ENCODE assay signal across 33 mouse cellular contexts in the genomic region with DNA sequence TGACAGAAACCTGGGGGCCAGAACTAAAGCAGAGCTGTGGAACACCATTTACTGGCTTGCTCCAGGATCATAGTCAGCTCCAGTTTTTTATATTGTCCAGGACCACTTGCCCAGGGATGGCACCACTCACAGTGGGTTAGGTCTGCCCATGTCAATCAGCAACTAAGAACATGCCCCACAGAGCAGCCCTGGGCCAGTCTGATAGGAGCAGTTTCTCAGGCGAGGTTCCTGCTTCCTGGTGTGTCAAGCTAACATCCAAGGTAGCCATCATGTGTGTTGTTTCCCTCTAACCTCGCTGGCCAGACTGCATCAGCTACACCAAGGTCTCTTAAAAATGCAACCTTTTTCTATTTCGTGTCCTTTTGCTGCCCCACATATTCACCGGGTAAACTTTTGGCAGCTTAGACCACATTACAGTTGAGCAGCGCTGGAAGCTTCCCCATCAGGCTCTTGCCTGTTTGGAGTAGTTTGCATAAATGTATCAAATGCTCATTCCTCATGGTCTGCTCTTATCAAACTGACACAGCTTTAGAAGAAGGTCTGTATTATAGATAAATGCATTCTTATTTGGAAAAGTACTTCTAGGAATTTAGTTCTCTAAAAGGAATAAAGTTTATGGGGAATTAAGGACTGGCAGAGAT. TPM values are rescaled to one million over a fixed set of nuclear protein-coding genes. Genes with fewer than 3 reads are reported as not detected.
DNase-seq lines count a peak whose midpoint lies in the region; ATAC-seq and TF ChIP-seq lines count a peak whose summit lies in the region.
"Had no signal": no experiment of that assay in that cellular context is flagged by ENCODE, and none has a peak within 500 bp of the region (broad histone marks: within the 10 kb centered on the region; RNA-seq: fewer than 3 reads in every experiment).

No protein-coding gene starts in this region.

- 42% methylated on average over 5 of the region's 5 CpGs for WGBS in liver, embryonic 14.5 days (ENCODE audit: insufficient replicate concordance)
- WGBS in forebrain, embryonic 15.5 days = 92% methylated on average over 5 of the region's 5 CpGs

- H3K4me2 ChIP-seq in liver, embryonic 14.5 days (ENCODE audit: low read depth) = peak overlapping the region; percentile 35
- H3K4me2 ChIP-seq in forebrain, embryonic 15.5 days (replicated peaks) = no peak overlapping the region
- H3K4me2 ChIP-seq: embryonic facial prominence, embryonic 15.5 days; heart, embryonic 15.5 days; intestine, embryonic 15.5 days; midbrain, embryonic 12.5 days; neural tube, embryonic 15.5 days had no signal

- peak overlapping the region; percentile 21 for H3K9ac ChIP-seq in liver, embryonic 14.5 days (replicated peaks)
- no peak overlapping the region for H3K9ac ChIP-seq in forebrain, embryonic 15.5 days (replicated peaks)
- H3K9ac ChIP-seq: embryonic facial prominence, embryonic 15.5 days; forebrain, postnatal 0 days; heart, embryonic 15.5 days; intestine, embryonic 15.5 days; midbrain, embryonic 12.5 days; neural tube, embryonic 15.5 days had no signal

- TF ChIP-seq EP300 in liver, embryonic 14.5 days (IDR thresholded peaks at IDR 0.05; ENCODE audit: low read depth) = peak; percentile 75

- H3K36me3 ChIP-seq in liver, embryonic 14.5 days (replicated peaks; ENCODE audit: control insufficient read depth, insufficient read depth, low read depth) = peaks cover 55% of the 10 kb centered on the region
- H3K36me3 ChIP-seq in forebrain, embryonic 15.5 days = peaks cover 80% of the 10 kb centered on the region

- peak; percentile 84 for ATAC-seq in erythroblast, adult 5-6 weeks (replicated peaks; ENCODE audit: low FRiP score, poor library complexity, severe bottlenecking)
- peak; percentile 92 for ATAC-seq in liver, embryonic 14.5 days (ENCODE audit: insufficient read depth)
- no peak for ATAC-seq in forebrain, embryonic 15.5 days (replicated peaks)
- ATAC-seq in granulocyte monocyte progenitor cell, adult 5-6 weeks (replicated peaks; ENCODE audit: poor library complexity, severe bottlenecking) = no peak
- ATAC-seq: CD4-positive, CD25-positive, alpha-beta regulatory T cell, adult 4 months; forebrain, postnatal 0 days; hindbrain, embryonic 16.5 days; intestine, embryonic 15.5 days; lung, postnatal 0 days had no signal

- H3K9me3 ChIP-seq in liver, embryonic 14.5 days (ENCODE audit: control insufficient read depth, low read length) = no peaks in the 10 kb centered on the region
- H3K9me3 ChIP-seq in forebrain, embryonic 15.5 days = no peaks in the 10 kb centered on the region
- H3K9me3 ChIP-seq: embryonic facial prominence, embryonic 15.5 days; forebrain, embryonic 10.5 days; heart, embryonic 15.5 days; intestine, embryonic 15.5 days; limb, embryonic 10.5 days; midbrain, embryonic 12.5 days; neural tube, embryonic 15.5 days had no signal

- H3K4me1 ChIP-seq in liver, embryonic 14.5 days (replicated peaks; ENCODE audit: control insufficient read depth in 2 of 2, insufficient read depth in 2 of 2, low read length in 1 of 2) = peaks cover 19 to 26% of the 10 kb centered on the region in 2 experiments
- no peaks in the 10 kb centered on the region for H3K4me1 ChIP-seq in forebrain, embryonic 15.5 days
- H3K4me1 ChIP-seq: embryonic facial prominence, embryonic 15.5 days; forebrain, embryonic 10.5 days; heart, embryonic 15.5 days; intestine, embryonic 15.5 days; limb, embryonic 10.5 days; midbrain, embryonic 12.5 days; neural tube, embryonic 15.5 days had no signal

- H3K27ac ChIP-seq in liver, embryonic 14.5 days = peak overlapping the region; percentile 52
- H3K27ac ChIP-seq in forebrain, embryonic 15.5 days (replicated peaks) = no peak overlapping the region
- H3K27ac ChIP-seq: embryonic facial prominence, embryonic 15.5 days; forebrain, embryonic 10.5 days; heart, embryonic 15.5 days; intestine, embryonic 15.5 days; limb, embryonic 10.5 days; midbrain, embryonic 12.5 days; neural tube, embryonic 15.5 days had no signal

- peak; percentile 34 for DNase-seq in spleen, adult 12 weeks (ENCODE audit: low spot score)
- DNase-seq in spleen, postnatal 14 days (ENCODE audit: low spot score in 2 of 2) = no peak
- DNase-seq in liver, embryonic 14.5 days (ENCODE audit: low read depth in 3 of 3, low spot score in 3 of 3) = peak; percentile 59 to 64 (median 60)
- peak; percentile 22 to 49 for DNase-seq in spleen, postnatal 36 days (ENCODE audit: low spot score in 2 of 2)
- DNase-seq in cerebellum, adult 11 months = no peak
- DNase-seq: adrenal gland, postnatal 10 days; cerebellum, postnatal 25 days; embryo, embryonic 11 days; forebrain, postnatal 0 days; gastrocnemius, postnatal 36 days; heart, postnatal 4 days; kidney, adult 8-10 months; kidney, postnatal 10 days; right cerebral cortex, adult 18-20 months; thymus, postnatal 25 days had no signal

- H3K27me3 ChIP-seq in liver, embryonic 14.5 days (ENCODE audit: control insufficient read depth, insufficient read depth, low read length) = no peaks in the 10 kb centered on the region
- no peaks in the 10 kb centered on the region for H3K27me3 ChIP-seq in forebrain, embryonic 15.5 days
- H3K27me3 ChIP-seq: embryonic facial prominence, embryonic 15.5 days; heart, embryonic 15.5 days; intestine, embryonic 15.5 days; midbrain, embryonic 12.5 days; neural tube, embryonic 15.5 days had no signal

- H3K4me3 ChIP-seq in liver, embryonic 14.5 days (ENCODE audit: insufficient read depth in 1 of 2, low read depth in 2 of 2, low read length in 2 of 2) = no peak overlapping the region
- H3K4me3 ChIP-seq in forebrain, embryonic 15.5 days = no peak overlapping the region
- H3K4me3 ChIP-seq: embryonic facial prominence, embryonic 15.5 days; forebrain, embryonic 10.5 days; heart, embryonic 15.5 days; intestine, embryonic 15.5 days; limb, embryonic 10.5 days; midbrain, embryonic 12.5 days; neural tube, embryonic 15.5 days had no signal

- no peak for TF ChIP-seq CTCF in liver, embryonic 14.5 days (IDR thresholded peaks at IDR 0.05; ENCODE audit: low read depth)

RNA-seq across cellular contexts. Expression of a gene that starts 10.6 kb away (rescaled TPM):
- not detected in 2 replicates for total RNA-seq in erythroblast, adult 5-6 weeks (2015; ENCODE audit: low replicate concordance)
- not detected in 2 replicates for total RNA-seq in erythroblast, adult 5-6 weeks (2017; ENCODE audit: low replicate concordance)
- polyA plus RNA-seq in liver, embryonic 14.5 days (2012; rRNA removed) = 0.38 and 0.40 TPM in 2 replicates
- not detected in 2 replicates for polyA plus RNA-seq in liver, embryonic 14.5 days (2014; fragmentation: Nextera tagmentation; extraction: Ambion mirVana)
- polyA plus RNA-seq in forebrain, embryonic 15.5 days (2015; fragmentation: Nextera tagmentation; extraction: Ambion mirVana) = not detected in 2 replicates
- total RNA-seq in granulocyte monocyte progenitor cell, adult 5-6 weeks (2014; fragmentation: Nextera tagmentation) = 2.3 TPM in 1 of 2 replicates, not detected in the other
- not detected in 2 replicates for total RNA-seq in granulocyte monocyte progenitor cell, adult 5-6 weeks (2017)
- total RNA-seq: forebrain, postnatal 0 days; gastrocnemius, adult 18-20 months; gastrocnemius, postnatal 36 days; heart, postnatal 4 days; layer of hippocampus, postnatal 14 days; left cerebral cortex, adult 8-10 months; liver, adult 2 months had no signal
- polyA plus RNA-seq: CD4-positive, CD25-positive, alpha-beta regulatory T cell, adult 4 months; embryonic facial prominence, embryonic 15.5 days; forebrain, embryonic 10.5 days; forebrain, postnatal 0 days; heart, embryonic 15.5 days; hindbrain, embryonic 16.5 days; limb, embryonic 10.5 days; lung, postnatal 0 days; midbrain, embryonic 12.5 days; stomach, embryonic 14.5 days had no signal

RNA-seq across cellular contexts. Expression of a gene that starts 18.8 kb away (rescaled TPM):
- 26.3 and 35.1 TPM in 2 replicates for total RNA-seq in erythroblast, adult 5-6 weeks (2015; ENCODE audit: low replicate concordance)
- 40.6 and 45.2 TPM in 2 replicates for total RNA-seq in erythroblast, adult 5-6 weeks (2017; ENCODE audit: low replicate concordance)
- polyA plus RNA-seq in liver, embryonic 14.5 days (2012; rRNA removed) = 23.7 and 32.3 TPM in 2 replicates
- 44.8 and 45.5 TPM in 2 replicates for polyA plus RNA-seq in liver, embryonic 14.5 days (2014; fragmentation: Nextera tagmentation; extraction: Ambion mirVana)
- polyA plus RNA-seq in forebrain, embryonic 15.5 days (2015; fragmentation: Nextera tagmentation; extraction: Ambion mirVana) = 79.0 and 81.3 TPM in 2 replicates
- 188 and 189 TPM in 2 replicates for total RNA-seq in granulocyte monocyte progenitor cell, adult 5-6 weeks (2014; fragmentation: Nextera tagmentation)
- total RNA-seq in granulocyte monocyte progenitor cell, adult 5-6 weeks (2017) = 145 and 146 TPM in 2 replicates

RNA-seq across cellular contexts. Expression of a gene that starts 22.5 kb away (rescaled TPM):
- total RNA-seq in erythroblast, adult 5-6 weeks (2015; ENCODE audit: low replicate concordance) = 0.84 TPM in 1 of 2 replicates, not detected in the other
- total RNA-seq in erythroblast, adult 5-6 weeks (2017; ENCODE audit: low replicate concordance) = not detected in 2 replicates
- 0.18 and 0.24 TPM in 2 replicates for polyA plus RNA-seq in liver, embryonic 14.5 days (2012; rRNA removed)
- polyA plus RNA-seq in liver, embryonic 14.5 days (2014; fragmentation: Nextera tagmentation; extraction: Ambion mirVana) = 0.33 and 0.43 TPM in 2 replicates
- polyA plus RNA-seq in forebrain, embryonic 15.5 days (2015; fragmentation: Nextera tagmentation; extraction: Ambion mirVana) = 0.31 and 0.57 TPM in 2 replicates
- total RNA-seq in granulocyte monocyte progenitor cell, adult 5-6 weeks (2014; fragmentation: Nextera tagmentation) = not detected in 2 replicates
- total RNA-seq in granulocyte monocyte progenitor cell, adult 5-6 weeks (2017) = not detected in 2 replicates
- total RNA-seq: adrenal gland, postnatal 10 days; gastrocnemius, adult 18-20 months; gastrocnemius, postnatal 36 days; heart, postnatal 4 days; liver, adult 2 months had no signal
- polyA plus RNA-seq: CD4-positive, CD25-positive, alpha-beta regulatory T cell, adult 4 months; heart, embryonic 15.5 days; limb, embryonic 10.5 days; liver, adult 2 months; midbrain, embryonic 12.5 days had no signal

RNA-seq across cellular contexts. Expression of a gene that starts 41.9 kb away (rescaled TPM):
- 9.8 and 13.3 TPM in 2 replicates for total RNA-seq in erythroblast, adult 5-6 weeks (2015; ENCODE audit: low replicate concordance)
- 12.0 and 12.8 TPM in 2 replicates for total RNA-seq in erythroblast, adult 5-6 weeks (2017; ENCODE audit: low replicate concordance)
- polyA plus RNA-seq in liver, embryonic 14.5 days (2012; rRNA removed) = 9.7 and 15.3 TPM in 2 replicates
- 29.2 and 32.6 TPM in 2 replicates for polyA plus RNA-seq in liver, embryonic 14.5 days (2014; fragmentation: Nextera tagmentation; extraction: Ambion mirVana)
- 14.6 and 16.5 TPM in 2 replicates for polyA plus RNA-seq in forebrain, embryonic 15.5 days (2015; fragmentation: Nextera tagmentation; extraction: Ambion mirVana)
- 45.5 and 46.1 TPM in 2 replicates for total RNA-seq in granulocyte monocyte progenitor cell, adult 5-6 weeks (2014; fragmentation: Nextera tagmentation)
- total RNA-seq in granulocyte monocyte progenitor cell, adult 5-6 weeks (2017) = 73.6 and 87.8 TPM in 2 replicates

RNA-seq across cellular contexts. Expression of a gene that starts 42.2 kb away (rescaled TPM):
- 72.1 and 74.2 TPM in 2 replicates for total RNA-seq in erythroblast, adult 5-6 weeks (2015; ENCODE audit: low replicate concordance)
- total RNA-seq in erythroblast, adult 5-6 weeks (2017; ENCODE audit: low replicate concordance) = 55.9 and 80.4 TPM in 2 replicates
- polyA plus RNA-seq in liver, embryonic 14.5 days (2012; rRNA removed) = 51.6 and 78.7 TPM in 2 replicates
- polyA plus RNA-seq in liver, embryonic 14.5 days (2014; fragmentation: Nextera tagmentation; extraction: Ambion mirVana) = 172 and 185 TPM in 2 replicates
- polyA plus RNA-seq in forebrain, embryonic 15.5 days (2015; fragmentation: Nextera tagmentation; extraction: Ambion mirVana) = 220 and 224 TPM in 2 replicates
- total RNA-seq in granulocyte monocyte progenitor cell, adult 5-6 weeks (2014; fragmentation: Nextera tagmentation) = 266 and 303 TPM in 2 replicates
- total RNA-seq in granulocyte monocyte progenitor cell, adult 5-6 weeks (2017) = 463 and 482 TPM in 2 replicates

Comparison
In these comparisons a context has a peak if more than half of its experiments do, and no peak if none do; other contexts are left out.
1. DNase-seq: peak in spleen, adult 12 weeks (single experiment), liver, embryonic 14.5 days (3 of 3) and spleen, postnatal 36 days (2 of 2); none in spleen, postnatal 14 days (0 of 2) and cerebellum, adult 11 months (single experiment).
2. ATAC-seq: peak in erythroblast, adult 5-6 weeks (single experiment) and liver, embryonic 14.5 days (single experiment); none in forebrain, embryonic 15.5 days (single experiment) and granulocyte monocyte progenitor cell, adult 5-6 weeks (single experiment).